Mouse (Mus musculus): ENCODE measurements around the gene 2300002M23Rik. TPM values are rescaled to one million over a fixed set of nuclear protein-coding genes. Genes with fewer than 3 reads are reported as not detected.

Gene 2300002M23Rik
- total RNA-seq (2015) = not detected in 2 replicates
- total RNA-seq (2017) = not detected in 2 replicates

DNA sequence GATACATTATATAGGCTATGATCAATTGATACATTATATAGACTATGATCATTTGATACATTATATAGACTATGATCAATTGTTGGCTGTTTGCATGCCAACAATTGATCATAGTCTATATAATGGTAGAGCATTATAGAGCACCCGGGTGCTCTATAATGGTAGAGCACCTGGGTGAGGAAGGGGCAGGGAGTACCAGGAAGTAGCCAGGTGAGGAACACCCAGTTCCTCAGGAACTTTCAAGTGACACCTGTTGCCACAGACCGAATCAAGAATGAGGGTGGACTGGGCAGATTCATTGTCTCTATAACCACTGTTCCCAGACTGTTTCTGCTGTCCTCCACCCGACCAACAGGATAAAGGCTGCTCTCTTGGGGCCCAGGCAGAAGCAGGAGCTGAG is at the start of gene 2300002M23Rik:
Gene 2300002M23Rik (plus strand): TSS at position 301 of the 400 bp plus-strand sequence.
- no peak for ATAC-seq (ENCODE audit: poor library complexity, severe bottlenecking)

DNA sequence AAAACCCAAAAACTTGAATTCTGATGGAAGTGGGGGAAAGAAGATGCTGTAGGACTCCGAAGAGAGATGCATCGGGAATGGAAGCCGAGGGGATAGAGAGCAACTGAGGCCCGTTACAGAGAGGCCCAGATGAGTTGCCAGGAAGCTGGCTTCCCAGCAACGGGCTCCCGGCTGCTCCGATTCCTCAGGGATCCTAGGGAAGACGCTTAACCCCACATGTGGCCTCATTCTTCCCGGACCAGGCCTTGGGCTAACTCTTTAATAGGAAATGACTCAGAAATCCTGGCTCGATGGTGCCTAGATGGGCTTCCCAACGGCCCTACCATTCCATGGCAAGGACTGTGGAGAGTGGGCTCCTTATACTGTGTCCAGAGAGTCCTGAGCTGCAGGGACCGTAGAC is 49.7 kb upstream of the 2300002M23Rik start:
- ATAC-seq (ENCODE audit: poor library complexity, severe bottlenecking) = no peak

GRCm38 (mm10) chr17:35524354-35524753 is 42.9 kb upstream of the 2300002M23Rik start:
- ATAC-seq (ENCODE audit: poor library complexity, severe bottlenecking) = no peak

DNA sequence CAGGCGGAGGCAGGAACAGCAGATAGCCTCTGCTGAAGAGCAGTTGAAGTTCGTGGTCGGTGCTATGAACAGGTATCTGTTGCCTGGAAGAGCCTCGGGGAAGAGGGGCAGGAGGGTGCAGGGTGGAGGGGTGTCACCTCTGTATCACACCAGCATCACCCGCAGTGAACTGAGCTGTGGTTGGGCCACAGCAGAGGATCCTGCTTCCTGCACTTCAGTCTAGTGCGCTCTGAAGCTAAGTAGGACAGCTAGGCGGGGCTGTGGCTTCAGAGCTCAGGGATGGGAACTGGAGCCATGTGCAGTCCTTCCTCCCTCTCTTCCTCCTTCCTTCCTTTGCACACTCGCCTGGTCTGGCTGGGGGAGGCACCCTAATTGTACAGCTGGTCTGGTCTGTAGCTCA is 40.6 kb upstream of the 2300002M23Rik start:
- no peak for ATAC-seq (ENCODE audit: poor library complexity, severe bottlenecking)

DNA sequence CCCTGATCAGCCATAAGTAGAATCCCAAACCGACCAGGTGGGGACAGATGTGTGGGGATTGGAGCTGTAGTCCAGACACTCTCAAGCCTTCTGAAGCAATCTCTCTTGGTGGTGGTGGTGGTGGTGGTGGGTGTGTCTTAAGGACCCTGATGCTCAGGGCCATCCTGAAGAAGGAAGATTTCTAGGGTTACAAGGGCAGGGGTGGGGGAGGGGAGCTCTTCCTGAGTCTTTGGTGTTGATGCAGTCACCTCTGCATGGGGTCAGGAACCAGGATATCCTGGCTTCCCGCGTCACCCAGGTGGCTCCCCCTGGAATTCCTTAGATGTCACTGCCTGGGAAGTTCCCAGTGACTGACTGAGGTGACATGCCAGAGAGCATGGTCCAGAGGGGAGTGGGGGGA is 34.9 kb upstream of the 2300002M23Rik start:
- ATAC-seq (ENCODE audit: poor library complexity, severe bottlenecking) = no peak

DNA sequence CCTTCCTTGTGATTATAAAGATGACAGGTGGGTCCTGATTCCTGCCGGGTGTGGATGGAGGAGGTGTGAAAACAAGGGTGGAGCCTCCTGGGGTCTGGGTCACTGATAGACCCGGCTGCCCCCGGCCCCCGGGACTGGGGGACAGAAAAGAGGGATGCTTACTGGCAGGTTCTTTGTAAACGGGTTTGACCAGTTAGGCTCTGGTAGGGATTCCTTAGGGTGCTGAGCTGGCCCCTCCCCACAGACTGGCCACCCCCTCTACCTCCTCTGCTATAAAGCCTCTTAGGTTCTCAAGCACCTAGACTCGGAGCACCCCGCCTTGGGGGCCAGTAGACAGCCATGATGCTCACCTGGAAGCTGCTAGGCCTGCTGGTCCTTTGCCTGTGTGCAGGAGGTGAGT is 34.3 kb upstream of the 2300002M23Rik start, which contains the start of gene Psors1c2:
Gene Psors1c2 (plus strand): TSS at position 301 of the 400 bp plus-strand sequence.
- ATAC-seq (ENCODE audit: poor library complexity, severe bottlenecking) = no peak

- peak; percentile 75 for ATAC-seq (ENCODE audit: poor library complexity, severe bottlenecking)
These were observed 32.9 kb upstream of the 2300002M23Rik start for GRCm38 (mm10) chr17:35534343-35534742.

DNA sequence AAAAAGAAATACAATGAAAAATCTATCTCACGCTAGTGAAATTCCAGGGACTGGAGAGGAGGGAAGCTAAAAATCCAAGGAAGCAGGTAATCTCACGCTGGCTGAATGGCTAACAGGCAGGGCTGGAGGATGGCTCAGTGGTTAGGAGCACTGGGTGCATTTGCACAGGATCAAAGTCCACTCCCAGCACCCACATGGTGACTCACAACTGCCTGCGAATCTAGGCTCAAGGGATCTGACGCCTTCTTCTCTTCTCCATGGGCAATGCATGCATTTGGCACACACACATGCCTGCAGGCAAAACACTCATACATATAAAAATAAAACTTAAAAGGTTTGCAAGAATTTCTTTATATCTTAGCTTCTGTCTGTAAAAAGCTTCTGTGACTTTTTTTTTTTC is 29.8 kb upstream of the 2300002M23Rik start:
- ATAC-seq (ENCODE audit: poor library complexity, severe bottlenecking) = no peak

- no peak for ATAC-seq (ENCODE audit: poor library complexity, severe bottlenecking)
These were observed 28.8 kb upstream of the 2300002M23Rik start for GRCm38 (mm10) chr17:35538476-35538875.

GRCm38 (mm10) chr17:35539540-35539939 is 27.7 kb upstream of the 2300002M23Rik start:
- no peak for ATAC-seq (ENCODE audit: poor library complexity, severe bottlenecking)

GRCm38 (mm10) chr17:35542761-35543411 is 24.4 kb upstream of the 2300002M23Rik start:
- ATAC-seq (ENCODE audit: poor library complexity, severe bottlenecking) = no peak

DNA sequence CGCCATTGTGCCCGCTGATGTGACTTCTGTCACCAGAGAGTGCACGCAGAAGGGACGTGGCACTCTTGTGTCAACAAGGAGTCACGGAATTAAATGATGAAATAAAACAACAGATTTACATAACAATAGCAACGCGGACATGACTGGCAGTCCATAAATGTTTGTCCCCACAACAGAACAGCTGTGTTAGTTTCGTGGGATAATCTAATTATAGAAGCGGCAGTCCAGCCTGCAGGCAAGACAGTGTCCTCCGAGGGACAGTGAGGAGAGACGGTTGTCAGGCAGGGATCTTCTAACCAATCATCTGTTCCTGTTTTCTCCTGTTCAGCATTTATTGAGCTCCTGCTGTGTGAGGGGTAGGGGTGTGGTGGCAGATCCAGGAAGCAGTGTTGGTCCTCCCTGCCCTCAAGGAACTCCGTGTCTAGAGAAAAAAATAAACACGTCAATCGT is 23.8 kb upstream of the 2300002M23Rik start:
- no peak for ATAC-seq (ENCODE audit: poor library complexity, severe bottlenecking)

DNA sequence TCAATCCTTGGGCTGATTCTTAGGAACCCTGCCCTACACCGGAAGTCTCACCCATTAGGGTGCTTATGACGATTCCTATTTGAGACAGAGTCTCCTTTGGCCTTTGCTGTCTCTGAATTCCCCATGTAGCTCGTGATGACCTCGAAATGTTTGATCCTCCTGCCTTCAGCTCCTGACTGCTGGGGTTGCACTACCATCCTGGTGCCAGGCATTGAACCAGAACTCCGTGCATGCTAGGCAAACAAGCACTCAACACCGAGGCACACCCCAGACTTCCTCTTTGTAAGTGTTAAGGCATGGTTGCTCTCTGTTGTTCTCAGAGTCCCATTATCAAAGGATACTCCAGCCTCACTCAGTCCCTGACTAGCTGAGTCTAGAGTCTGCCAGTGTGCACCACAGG is 23.2 kb upstream of the 2300002M23Rik start:
- ATAC-seq (ENCODE audit: poor library complexity, severe bottlenecking) = no peak

DNA sequence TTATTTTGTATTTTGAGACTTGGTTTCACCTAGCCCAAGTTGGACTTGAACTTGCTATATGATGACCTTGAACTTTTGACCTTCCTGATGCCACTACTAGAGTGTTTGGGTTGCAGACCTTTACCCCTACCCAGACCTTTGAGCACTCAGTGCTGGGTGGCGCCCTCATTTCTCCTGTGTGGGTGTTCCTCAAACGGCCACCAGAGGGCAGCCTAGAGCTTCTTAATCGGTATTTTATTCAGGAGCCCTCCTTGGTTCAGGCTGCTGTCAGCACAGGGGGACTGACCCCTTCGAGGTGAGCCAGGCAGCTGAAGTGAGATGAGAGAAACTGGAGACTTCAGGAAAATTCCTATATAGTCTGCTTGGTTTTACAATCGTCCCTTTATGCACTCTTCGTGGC is 22.6 kb upstream of the 2300002M23Rik start:
- ATAC-seq (ENCODE audit: poor library complexity, severe bottlenecking) = 0 out of 2 replicates have a peak, but pooled peaks have one; percentile 52

GRCm38 (mm10) chr17:35547465-35547864 is 19.8 kb upstream of the 2300002M23Rik start:
- ATAC-seq (ENCODE audit: poor library complexity, severe bottlenecking) = no peak

GRCm38 (mm10) chr17:35548636-35549035 is 18.6 kb upstream of the 2300002M23Rik start:
- no peak for ATAC-seq (ENCODE audit: poor library complexity, severe bottlenecking)

- no peak for ATAC-seq (ENCODE audit: poor library complexity, severe bottlenecking)
These were observed 17.7 kb upstream of the 2300002M23Rik start for GRCm38 (mm10) chr17:35549437-35550142.

GRCm38 (mm10) chr17:35550143-35550494 is 17.1 kb upstream of the 2300002M23Rik start:
- ATAC-seq (ENCODE audit: poor library complexity, severe bottlenecking) = no peak

DNA sequence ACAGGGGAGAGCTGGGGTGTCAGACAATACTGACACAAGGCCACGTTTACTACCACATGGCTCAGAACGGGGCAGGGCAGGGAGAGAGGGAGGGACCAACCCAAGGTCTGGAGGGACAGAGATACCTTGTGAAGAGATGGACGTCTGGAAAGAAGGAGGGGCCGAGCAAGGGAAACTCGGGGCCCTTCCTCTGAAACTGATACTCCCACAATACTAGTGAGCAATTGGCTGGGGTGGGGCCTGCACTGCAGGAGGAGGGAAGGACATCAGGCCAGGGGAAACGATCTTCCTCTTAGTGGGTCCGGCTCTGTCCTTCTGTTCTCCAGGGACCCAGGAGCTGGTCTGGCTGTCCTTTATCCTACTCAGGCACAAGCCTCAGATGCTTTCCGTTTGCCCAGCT is 16.4 kb upstream of the 2300002M23Rik start:
- no peak for ATAC-seq (ENCODE audit: poor library complexity, severe bottlenecking)

DNA sequence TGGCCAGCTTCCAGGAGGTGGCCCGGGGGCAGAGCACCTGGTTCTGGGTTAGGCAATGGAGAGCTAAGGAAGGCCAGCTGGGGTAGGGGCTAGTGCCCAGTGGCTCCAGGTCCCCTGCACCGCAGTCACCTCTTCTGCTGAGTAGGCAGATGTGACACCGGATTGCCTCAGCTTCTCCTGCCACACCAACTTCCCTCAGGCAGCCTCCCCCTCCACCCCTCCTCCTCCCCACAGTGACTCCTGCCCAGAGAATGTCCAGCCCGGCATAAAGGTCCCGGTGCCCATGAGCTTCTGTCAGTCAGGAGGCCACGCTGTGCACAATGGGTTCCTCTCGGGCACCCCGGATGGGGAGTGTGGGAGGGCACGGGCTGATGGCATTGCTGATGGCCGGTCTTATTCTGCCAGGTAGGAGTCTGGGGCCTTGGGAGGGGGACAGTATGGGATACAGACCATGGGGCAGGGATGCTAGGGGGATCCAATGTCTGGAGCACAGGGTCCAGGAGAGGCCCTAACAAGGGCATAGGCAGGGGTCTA is 15.3 kb upstream of the 2300002M23Rik start, which contains the start of gene Cdsn:
Gene Cdsn (plus strand): TSS at position 248 of the 534 bp plus-strand sequence.
- ATAC-seq (ENCODE audit: poor library complexity, severe bottlenecking) = no peak

GRCm38 (mm10) chr17:35554321-35554720 is 12.9 kb upstream of the 2300002M23Rik start:
- ATAC-seq (ENCODE audit: poor library complexity, severe bottlenecking) = no peak
